Mouse (Mus musculus) gastrocnemius, postnatal 36 days (tissue): ENCODE data around the gene Stxbp1. TPM values are rescaled to one million over a fixed set of nuclear protein-coding genes. Genes with fewer than 3 reads are reported as not detected.

Source experiments
- DNase-seq, 2 experiments: peaks; one replicate each; pipeline ENCODE4 v3.0.0; 2022
- intact Hi-C: fragments of 180-260 bp; cut with DNase I; formaldehyde crosslinking; loops from one replicate; pipeline ENCODE4 v1.15.1; 2025
- total RNA-seq, 2 experiments: library from RNA; stranded (reverse); gene quantifications; 2 replicates each; pipeline ENCODE4 v1.2.3; 2021

The Stxbp1 gene
- total RNA-seq, 2 experiments from 2014 or later, result 2.2 to 3.6 TPM

DNA sequence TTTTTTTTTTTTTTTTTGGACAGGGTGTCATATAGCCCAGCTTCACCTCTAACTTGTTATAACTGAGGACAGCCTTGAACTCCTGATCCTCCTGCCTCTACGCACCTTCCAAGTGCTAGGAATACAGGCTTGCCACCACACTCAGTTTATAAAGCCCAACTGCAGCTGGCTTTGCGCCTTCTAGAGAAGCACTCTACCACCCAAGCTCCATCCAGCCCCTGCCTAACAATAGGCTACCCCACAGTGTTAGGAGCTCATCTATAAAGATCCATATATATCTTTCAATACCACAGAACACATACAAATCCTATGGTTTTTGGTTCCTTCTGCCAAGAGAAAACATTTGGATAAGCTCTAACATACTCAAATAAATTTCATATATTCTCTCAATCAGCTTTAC lies 30.5 kb downstream of the Stxbp1 start:
- DNase-seq, result no peak
- intact Hi-C loops, result no loop called here

DNA sequence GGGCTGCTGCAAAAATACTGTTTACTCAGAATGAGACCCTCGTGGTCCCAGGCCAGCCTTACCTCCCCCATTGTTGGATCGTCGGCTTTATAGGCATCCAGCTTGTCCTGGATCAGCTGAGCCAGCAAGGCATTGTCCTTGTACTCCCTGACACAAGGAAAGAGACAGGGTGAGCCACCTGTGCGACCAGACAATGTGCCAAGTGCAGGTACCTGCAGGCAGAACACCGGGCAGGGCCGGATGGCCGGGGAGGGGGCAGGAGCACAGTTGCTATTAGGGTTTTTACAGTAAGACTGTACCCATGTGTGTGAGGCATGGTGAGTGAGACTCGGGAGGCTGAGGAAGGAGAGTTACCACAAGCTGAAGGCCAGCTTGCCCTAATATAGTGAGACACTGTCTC lies 35.1 kb downstream of the Stxbp1 start:
- no peak for DNase-seq
- intact Hi-C loops, result no loop called here

DNA sequence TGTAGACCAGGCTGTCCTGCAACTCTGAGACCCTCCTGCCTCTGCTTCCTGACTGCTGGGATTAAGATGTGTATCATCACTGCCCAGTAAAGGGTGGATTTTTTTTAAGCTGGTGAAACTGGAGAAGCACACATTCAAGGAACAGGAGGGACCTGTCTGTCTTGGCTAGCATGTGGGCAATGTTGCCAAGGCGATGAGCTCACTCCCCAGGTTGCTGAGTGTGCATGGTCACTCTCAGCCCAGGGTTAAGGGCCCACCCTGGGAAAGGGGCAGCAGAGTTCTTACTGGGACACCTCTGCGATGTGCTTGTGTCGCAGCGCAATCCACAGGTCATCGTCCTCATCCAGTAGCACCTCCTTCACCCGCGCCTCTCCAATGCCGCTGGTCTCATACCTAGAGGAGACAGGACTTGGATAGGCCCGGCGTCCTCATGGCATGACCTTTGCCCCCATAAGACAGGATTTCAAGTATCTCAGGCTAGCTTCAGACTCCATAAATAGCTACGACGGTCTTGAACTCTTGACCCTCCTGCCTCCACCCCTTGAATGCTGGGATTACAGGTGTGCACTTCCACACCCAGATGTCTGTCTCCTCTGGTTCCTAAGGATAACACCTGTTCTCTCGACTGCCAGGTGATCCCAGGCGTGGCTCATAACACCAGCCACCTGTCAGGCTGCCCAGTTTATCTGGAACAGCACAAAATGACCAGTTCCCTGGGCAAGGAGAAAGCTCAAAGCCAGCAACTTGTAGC lies 38.1 kb downstream of the Stxbp1 start:
- DNase-seq, result no peak

DNA sequence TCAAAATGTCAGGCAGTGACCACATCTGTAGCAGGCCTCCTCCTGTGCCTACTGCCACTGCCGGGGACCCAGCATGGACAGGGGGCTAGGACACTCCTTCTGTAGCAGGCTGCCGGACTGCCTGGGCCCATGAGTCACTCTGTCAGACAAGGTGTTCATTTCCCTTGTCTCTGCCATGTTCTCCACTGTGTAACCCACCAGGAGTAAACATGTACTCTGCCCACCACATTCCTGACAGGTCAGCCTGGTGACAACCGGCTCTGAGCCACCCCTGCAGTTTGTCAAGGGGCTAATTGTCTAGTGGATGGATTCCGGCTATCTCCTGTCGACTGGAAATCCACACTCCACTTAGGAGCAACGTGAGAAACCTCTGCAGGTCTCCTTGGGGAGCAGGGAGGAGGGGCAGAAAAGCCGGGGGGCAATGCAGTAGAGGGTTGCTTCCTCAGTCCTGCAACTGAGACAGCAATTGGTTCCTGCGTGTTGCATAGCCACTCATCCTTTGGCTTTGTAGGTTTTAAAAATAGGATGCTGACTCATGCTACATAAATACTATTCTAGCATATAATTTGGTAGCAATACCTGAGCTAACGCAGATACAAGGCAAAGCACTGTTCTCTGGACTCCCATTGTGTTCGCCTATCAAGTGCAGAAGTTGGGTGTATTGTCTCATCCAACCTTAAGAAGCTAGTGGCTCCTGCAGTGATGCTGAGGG lies 48.6 kb downstream of the Stxbp1 start:
- DNase-seq, result no peak
- intact Hi-C loops, result no loop called here

More for the DNA sequence above, 38.1 kb downstream of the Stxbp1 start:
- intact Hi-C loops, result no loop called here

- no peak for DNase-seq
- intact Hi-C loops, result no loop called here
These were observed 51.2 kb downstream of the Stxbp1 start for GRCm38 (mm10) chr2:32795748-32796418.

- intact Hi-C loops, result loop anchor here (5.0 kb wide), 2 partner anchors 46 to 131 kb away; no protein-coding TSS in a partner anchor
- DNase-seq, result peak; percentile 66 to 72
These were observed 55.7 kb downstream of the Stxbp1 start for GRCm38 (mm10) chr2:32791297-32791696.

DNA sequence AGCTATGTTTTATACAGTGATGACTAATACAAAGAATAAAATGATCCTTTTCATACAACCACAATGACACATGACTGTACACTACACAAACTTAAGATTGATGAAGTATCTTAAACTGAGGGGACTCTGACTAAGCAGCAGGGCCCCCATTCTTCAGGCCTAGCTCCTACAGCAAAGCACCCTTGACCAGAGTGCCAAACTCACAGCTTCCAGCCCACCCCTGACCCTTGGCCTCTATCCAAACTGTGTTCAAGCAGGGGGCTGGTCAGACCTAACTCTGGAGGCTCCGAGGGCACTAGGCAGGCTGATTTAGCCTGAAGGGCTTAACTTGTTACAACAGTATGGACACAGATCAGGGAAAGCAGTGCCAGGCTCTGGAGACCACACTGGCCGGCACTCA lies 58.5 kb downstream of the Stxbp1 start:
- intact Hi-C loops, result no loop called here
- no peak for DNase-seq

DNA sequence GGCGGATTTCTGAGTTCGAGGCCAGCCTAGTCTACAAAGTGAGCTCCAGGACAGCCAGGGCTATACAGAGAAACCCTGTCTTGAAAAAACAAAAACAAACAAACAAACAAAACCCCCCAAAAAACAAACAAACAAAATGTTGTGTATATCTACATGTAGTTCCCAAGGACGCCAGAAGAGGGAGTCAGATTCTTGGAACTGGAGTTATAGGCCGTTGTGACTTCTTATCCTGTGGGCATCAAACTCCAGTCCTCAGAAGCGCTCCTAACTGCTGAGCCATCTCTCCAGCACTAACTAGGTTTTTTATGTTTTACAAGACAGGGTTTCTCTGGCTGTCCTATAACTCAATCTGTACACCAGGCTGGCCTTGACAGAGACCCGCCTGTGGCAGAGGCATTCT lies 59.9 kb downstream of the Stxbp1 start:
- intact Hi-C loops, result no loop called here
- no peak for DNase-seq

GRCm38 (mm10) chr2:32784048-32784681 lies 62.9 kb downstream of the Stxbp1 start, which contains the start of gene Cfap157:
Gene Cfap157 (minus strand): TSS chr2:32784428.
- intact Hi-C loops, result no loop called here
- DNase-seq, result no peak

GRCm38 (mm10) chr2:32781710-32782109 lies 65.3 kb downstream of the Stxbp1 start:
- no peak for DNase-seq
- intact Hi-C loops, result no loop called here

GRCm38 (mm10) chr2:32779714-32780113 lies 67.3 kb downstream of the Stxbp1 start:
- intact Hi-C loops, result loop anchor here (2.0 kb wide), 1 partner anchor 75 kb away; no protein-coding TSS in a partner anchor
- DNase-seq, result no peak

- peak; percentile 65 to 70 for DNase-seq
- intact Hi-C loops, result loop anchor here (2.0 kb wide), 1 partner anchor 76 kb away; no protein-coding TSS in a partner anchor
These were observed 67.9 kb downstream of the Stxbp1 start for GRCm38 (mm10) chr2:32779131-32779530.

DNA sequence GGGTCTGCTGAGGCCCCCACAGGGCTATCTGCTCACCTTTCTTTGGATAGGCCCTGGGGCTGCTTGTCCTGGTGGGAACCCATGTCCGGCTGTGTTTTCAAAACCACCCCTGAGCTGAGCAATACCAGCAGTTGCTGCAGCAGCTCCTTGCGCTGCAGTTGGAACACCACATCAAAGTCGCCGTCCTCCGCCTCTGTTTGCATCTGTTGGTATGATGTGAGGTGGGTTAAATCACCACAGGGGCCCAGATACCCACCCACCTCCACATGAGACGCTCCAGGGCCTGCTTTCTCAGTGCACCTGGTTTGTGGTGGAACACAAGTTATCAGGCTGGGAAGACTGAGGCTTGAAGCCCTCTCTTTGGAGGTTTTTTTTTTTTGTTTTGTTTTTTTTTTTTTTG lies 69.0 kb downstream of the Stxbp1 start:
- intact Hi-C loops, result loop anchor here (2.0 kb wide), 1 partner anchor 77 kb away; no protein-coding TSS in a partner anchor
- no peak for DNase-seq

GRCm38 (mm10) chr2:32776192-32776591 lies 70.9 kb downstream of the Stxbp1 start:
- intact Hi-C loops, result no loop called here
- no peak for DNase-seq

DNA sequence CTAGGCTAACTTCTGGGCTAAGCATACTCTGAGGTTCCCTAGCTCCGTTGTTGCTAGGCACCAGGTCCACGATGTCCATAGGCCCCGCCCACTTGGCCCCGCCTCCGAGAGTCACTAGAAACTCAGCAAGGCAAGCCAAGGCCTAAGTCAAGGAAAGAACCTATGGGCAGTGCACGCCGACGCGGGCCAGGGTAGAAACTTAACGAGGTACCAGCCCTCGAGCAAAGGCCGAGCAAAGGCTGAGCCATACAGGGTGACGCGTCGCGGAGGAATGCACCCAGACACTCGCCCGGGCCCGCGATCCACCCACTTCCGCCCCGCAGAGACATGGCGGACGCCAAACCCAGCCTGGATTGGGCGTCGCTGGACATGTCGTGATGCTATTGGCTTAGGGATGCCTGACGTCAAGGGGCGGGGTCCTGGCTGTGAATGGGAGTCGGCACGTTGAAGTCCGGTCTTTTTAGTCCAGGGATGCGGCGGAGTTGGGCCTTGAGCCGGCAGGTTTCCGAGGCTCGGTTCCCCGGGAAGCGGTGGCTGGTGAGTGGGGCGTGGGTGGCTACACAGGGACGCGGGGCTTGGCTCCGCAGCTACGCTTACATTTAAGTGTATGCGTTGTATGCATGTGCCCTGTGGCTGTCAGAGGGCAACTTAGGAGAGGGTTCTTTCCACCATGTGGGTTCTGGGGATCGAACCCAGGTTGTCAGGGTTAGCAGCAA lies 71.5 kb downstream of the Stxbp1 start, which contains the start of the genes Ttc16 and Ptrh1:
TSS of gene Ttc16 (minus strand) at position 275 of the 716 bp plus-strand sequence.
TSS of gene Ptrh1 (plus strand) at position 428 of the 716 bp plus-strand sequence.
- DNase-seq, result peak; percentile 97 to 98
- intact Hi-C loops, result no loop called here

GRCm38 (mm10) chr2:32772626-32773279 lies 74.3 kb downstream of the Stxbp1 start:
- intact Hi-C loops, result no loop called here
- no peak for DNase-seq

DNA sequence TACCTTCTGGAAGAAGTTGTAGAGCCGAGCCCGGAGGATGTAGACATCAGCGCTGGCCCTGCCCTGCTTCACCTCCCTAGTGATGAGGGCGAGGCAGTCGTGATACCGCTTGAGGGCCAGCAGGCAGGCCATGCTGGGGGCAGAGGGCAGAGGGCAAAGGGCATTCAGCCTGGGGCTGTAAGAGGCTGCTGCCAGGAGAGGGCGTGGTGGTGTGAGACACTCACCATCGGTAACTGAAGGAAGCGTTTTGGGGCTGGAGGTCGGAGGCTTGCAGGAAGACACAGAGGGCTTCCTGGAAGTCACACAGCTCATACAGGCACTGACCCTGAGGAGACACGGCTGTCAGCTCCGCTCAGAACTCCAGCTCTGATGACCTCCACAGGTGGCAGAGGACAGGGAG lies 75.2 kb downstream of the Stxbp1 start:
- intact Hi-C loops, result no loop called here
- no peak for DNase-seq

DNA sequence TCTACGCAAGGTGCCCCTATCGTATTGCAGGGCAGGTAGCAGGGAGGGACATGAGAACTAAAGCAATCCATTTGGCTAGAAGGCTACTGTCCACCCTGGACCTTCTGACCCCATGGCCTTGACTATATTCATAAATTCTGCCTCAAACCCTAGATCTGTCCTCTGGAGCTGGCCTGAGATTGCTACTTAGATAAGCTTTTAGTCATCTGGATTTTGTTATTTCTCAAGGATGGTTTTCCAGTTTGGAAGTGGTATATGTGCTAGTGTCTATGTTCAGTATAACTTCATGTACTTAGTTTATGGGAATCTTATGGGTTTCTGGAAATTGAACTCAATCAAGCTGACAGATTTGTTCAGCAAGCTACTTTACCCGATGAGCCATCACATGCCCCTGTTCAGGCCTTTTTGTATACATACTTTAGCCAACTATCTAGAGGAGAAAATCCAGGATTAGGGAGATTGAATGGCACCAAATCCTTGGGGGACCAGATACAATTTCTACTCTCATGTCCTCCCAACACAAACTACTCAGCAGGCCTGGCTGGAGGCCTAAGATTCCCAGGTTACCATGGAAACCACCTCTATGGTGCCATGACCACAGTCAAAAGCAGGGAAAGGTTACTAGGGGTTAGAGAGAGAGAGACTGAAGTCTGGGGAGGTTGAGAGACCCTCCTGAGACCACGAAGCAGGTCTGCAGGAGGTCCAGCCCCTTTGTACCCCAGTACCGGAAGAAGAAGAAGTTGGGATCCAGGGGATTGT lies 77.5 kb downstream of the Stxbp1 start:
- DNase-seq, result no peak
- intact Hi-C loops, result no loop called here
